Mouse (Mus musculus) lung, postnatal 0 days (tissue): Measurements from ENCODE around the gene Myrip.
A peak's percentile ranks its signal among the peaks of the same experiment; 100 is the strongest.

Experiments
- CTCF ChIP-seq: IDR thresholded peaks from 2 replicates; pipeline ENCODE4 v1.5.1; 2016; ENCODE audit warnings: antibody characterized with exemption, mild to moderate bottlenecking
- EP300 ChIP-seq: IDR thresholded peaks from 2 replicates; pipeline ENCODE4 v1.6.1; 2016; ENCODE audit warnings: antibody characterized with exemption, mild to moderate bottlenecking, control low read depth

DNA sequence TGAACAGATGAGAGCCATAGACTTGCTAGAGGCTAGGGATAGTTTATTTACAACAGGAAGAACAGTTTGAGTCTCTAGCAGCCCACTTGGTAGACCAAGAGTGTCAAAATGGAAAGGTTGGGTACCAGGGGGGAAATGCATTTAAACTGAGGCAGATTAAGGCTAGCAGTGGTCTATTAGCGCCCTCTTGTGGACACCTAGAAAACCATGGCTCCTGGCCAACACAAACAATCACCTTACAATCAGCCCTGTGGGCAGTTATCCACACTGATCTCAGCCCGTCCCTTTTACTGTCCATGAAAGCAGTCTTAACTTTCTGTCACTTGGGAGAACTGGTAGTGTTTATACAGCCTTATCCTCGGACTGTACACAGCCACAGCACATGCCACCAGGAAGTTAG lies 195.4 kb downstream of the Myrip start:
- peak; percentile 94 for TF ChIP-seq CTCF
- TF ChIP-seq EP300: no peak
